Mouse (Mus musculus) MEL (cell line): ENCODE measurements around the gene Plet1. TPM values are rescaled to one million over a fixed set of nuclear protein-coding genes. Genes with fewer than 3 reads are reported as not detected.

Experiments used
- DNase-seq: peaks from one replicate; pipeline ENCODE4 v3.0.0; 2011; ENCODE audit warnings: low read depth, low spot score
- H3K27ac ChIP-seq: 2 replicates; pipeline ENCODE4 v1.5.1; 2012; ENCODE audit warnings: low read depth, mild to moderate bottlenecking, control low read depth, low read length, moderate library complexity; ENCODE audit not compliant: control insufficient read depth
- H3K27me3 ChIP-seq, 2 experiments: fragments of 150-350 bp in 1 of 2; sonication (generic) in 1 of 2; 2 replicates each; pipeline ENCODE4 v1.6.1; 2012; ENCODE audit warnings: low read length in 2 of 2, mild to moderate bottlenecking in 2 of 2, improper control_type of control experiment in 1 of 2, moderate library complexity in 1 of 2; ENCODE audit not compliant: insufficient read depth in 2 of 2, control insufficient read depth in 1 of 2
- H3K36me3 ChIP-seq, 2 experiments: 2 replicates each; pipeline ENCODE4 v1.6.1; 2012 to 2014; ENCODE audit warnings: low read length in 2 of 2, improper control_type of control experiment in 1 of 2, inconsistent platforms in 1 of 2, mild to moderate bottlenecking in 1 of 2; ENCODE audit not compliant: insufficient read depth in 2 of 2, control insufficient read depth in 1 of 2
- H3K4me1 ChIP-seq, 2 experiments: fragments of 150-350 bp in 1 of 2; sonication (generic) in 1 of 2; 2 replicates each; pipeline ENCODE4 v1.6.1; 2012; ENCODE audit warnings: low read length in 2 of 2, improper control_type of control experiment in 1 of 2, mild to moderate bottlenecking in 1 of 2; ENCODE audit not compliant: insufficient read depth in 2 of 2, control insufficient read depth in 1 of 2
- H3K4me3 ChIP-seq, 2 experiments: fragments of 150-350 bp in 1 of 2; sonication (generic) in 1 of 2; 2 replicates each; pipeline ENCODE4 v1.5.1; 2012; ENCODE audit warnings: low read depth in 2 of 2, low read length in 2 of 2, mild to moderate bottlenecking in 2 of 2, moderate library complexity in 2 of 2, control low read depth in 1 of 2, improper control_type of control experiment in 1 of 2; ENCODE audit not compliant: control insufficient read depth in 1 of 2, insufficient read depth in 1 of 2
- H3K79me2 ChIP-seq: 2 replicates; pipeline ENCODE4 v1.6.1; 2012; ENCODE audit warnings: mild to moderate bottlenecking, low read length, moderate library complexity; ENCODE audit not compliant: control insufficient read depth, poor library complexity, insufficient read depth
- H3K9ac ChIP-seq: 2 replicates; pipeline ENCODE4 v1.6.1; 2012; ENCODE audit warnings: low read depth, mild to moderate bottlenecking, control low read depth, low read length, moderate library complexity; ENCODE audit not compliant: control insufficient read depth, poor library complexity, severe bottlenecking
- H3K9me3 ChIP-seq: fragments of 150-350 bp; sonication (generic); replicated peaks from 2 replicates; pipeline ENCODE4 v1.6.1; 2012; ENCODE audit warnings: mild to moderate bottlenecking, low read length, improper control_type of control experiment, moderate library complexity; ENCODE audit not compliant: insufficient read depth
- CHD1 ChIP-seq: IDR thresholded peaks from 2 replicates; pipeline ENCODE4 v1.6.1; 2012; ENCODE audit warnings: low read depth, mild to moderate bottlenecking, inconsistent platforms, low read length, improper control_type of control experiment
- CTCF ChIP-seq, 3 experiments: IDR thresholded peaks in 2 of 3; conservative IDR thresholded peaks in 1 of 3; 2 replicates each; pipeline ENCODE4 v1.5.1; 2011 to 2012; ENCODE audit warnings: low read length in 3 of 3, low read depth in 2 of 3, mild to moderate bottlenecking in 2 of 3, improper control_type of control experiment in 1 of 3, inconsistent platforms in 1 of 3, mixed read lengths in 1 of 3, moderate library complexity in 1 of 3; ENCODE audit not compliant: control insufficient read depth in 1 of 3, insufficient read depth in 1 of 3, poor library complexity in 1 of 3, severe bottlenecking in 1 of 3
- E2F4 ChIP-seq: IDR thresholded peaks from 2 replicates; pipeline ENCODE4 v1.6.1; 2011; ENCODE audit warnings: low read depth, low read length, improper control_type of control experiment, borderline replicate concordance
- EP300 ChIP-seq, 2 experiments: IDR thresholded peaks; 2 replicates each; pipeline ENCODE4 v1.6.1; 2011; ENCODE audit warnings: improper control_type of control experiment in 2 of 2, low read length in 2 of 2, low read depth in 1 of 2, mild to moderate bottlenecking in 1 of 2
- ETS1 ChIP-seq: IDR thresholded peaks from 2 replicates; pipeline ENCODE4 v1.6.1; 2012; ENCODE audit warnings: low read depth, mild to moderate bottlenecking, inconsistent platforms, low read length, improper control_type of control experiment, moderate library complexity
- GABPA ChIP-seq: IDR thresholded peaks from 2 replicates; pipeline ENCODE4 v1.6.1; 2012; ENCODE audit warnings: low read depth, mild to moderate bottlenecking, inconsistent platforms, low read length, improper control_type of control experiment, moderate library complexity
- GATA1 ChIP-seq: IDR thresholded peaks from 2 replicates; pipeline ENCODE4 v1.6.1; 2011; ENCODE audit warnings: low read depth, low read length, improper control_type of control experiment
- HCFC1 ChIP-seq: IDR thresholded peaks from 2 replicates; pipeline ENCODE4 v1.6.1; 2012; ENCODE audit warnings: low read depth, mild to moderate bottlenecking, inconsistent platforms, low read length, improper control_type of control experiment, moderate library complexity
- JUND ChIP-seq: IDR thresholded peaks from 2 replicates; pipeline ENCODE4 v1.6.1; 2011; ENCODE audit warnings: low read depth, mild to moderate bottlenecking, improper control_type of control experiment, low read length
- KAT2A ChIP-seq: conservative IDR thresholded peaks from 2 replicates; pipeline ENCODE4 v1.6.1; 2012; ENCODE audit warnings: low read depth, low read length, improper control_type of control experiment, inconsistent platforms
- MAFK ChIP-seq: IDR thresholded peaks from 2 replicates; pipeline ENCODE4 v1.6.1; 2011; ENCODE audit warnings: low read depth, mild to moderate bottlenecking, low read length, improper control_type of control experiment, borderline replicate concordance
- MAX ChIP-seq: IDR thresholded peaks from 2 replicates; pipeline ENCODE4 v1.6.1; 2011; ENCODE audit warnings: low read length, improper control_type of control experiment
- MXI1 ChIP-seq: IDR thresholded peaks from 2 replicates; pipeline ENCODE4 v1.6.1; 2011; ENCODE audit warnings: mild to moderate bottlenecking, low read depth, low read length, improper control_type of control experiment
- MYB ChIP-seq: IDR thresholded peaks from 2 replicates; pipeline ENCODE4 v1.6.1; 2011; ENCODE audit warnings: mild to moderate bottlenecking, low read depth, low read length, improper control_type of control experiment
- NELFE ChIP-seq: IDR thresholded peaks from 2 replicates; pipeline ENCODE4 v1.6.1; 2011; ENCODE audit warnings: low read depth, low read length, improper control_type of control experiment
- POLR2AphosphoS2 ChIP-seq: IDR thresholded peaks from 2 replicates; pipeline ENCODE4 v1.6.1; 2011; ENCODE audit warnings: low read length, improper control_type of control experiment
- RAD21 ChIP-seq: IDR thresholded peaks from 2 replicates; pipeline ENCODE4 v1.6.1; 2011; ENCODE audit warnings: mild to moderate bottlenecking, low read depth, low read length, improper control_type of control experiment
- SIN3A ChIP-seq: IDR thresholded peaks from 2 replicates; pipeline ENCODE4 v1.6.1; 2012; ENCODE audit warnings: low read length, improper control_type of control experiment, inconsistent platforms
- TBP ChIP-seq: IDR thresholded peaks from 2 replicates; pipeline ENCODE4 v1.8.0; 2011; ENCODE audit warnings: low read depth, low read length, improper control_type of control experiment
- TCF12 ChIP-seq: IDR thresholded peaks from 2 replicates; pipeline ENCODE4 v1.6.1; 2014; ENCODE audit warnings: low read depth, mild to moderate bottlenecking, inconsistent platforms, low read length, improper control_type of control experiment, moderate library complexity
- UBTF ChIP-seq: IDR thresholded peaks from 2 replicates; pipeline ENCODE4 v1.6.1; 2012; ENCODE audit warnings: low read depth, mild to moderate bottlenecking, inconsistent platforms, low read length, improper control_type of control experiment, moderate library complexity, borderline replicate concordance; ENCODE audit not compliant: insufficient read depth
- USF1 ChIP-seq: IDR thresholded peaks from 2 replicates; pipeline ENCODE4 v1.6.1; 2014; ENCODE audit warnings: low read depth, mild to moderate bottlenecking, inconsistent platforms, low read length, improper control_type of control experiment, moderate library complexity
- USF2 ChIP-seq, 2 experiments: IDR thresholded peaks; 2 replicates each; pipeline ENCODE4 v1.6.1; 2011 to 2012; ENCODE audit warnings: improper control_type of control experiment in 2 of 2, low read length in 2 of 2, borderline replicate concordance in 1 of 2, inconsistent platforms in 1 of 2, low read depth in 1 of 2, mild to moderate bottlenecking in 1 of 2; ENCODE audit not compliant: insufficient read depth in 1 of 2
- ZC3H11A ChIP-seq: IDR thresholded peaks from 2 replicates; pipeline ENCODE4 v1.6.1; 2012; ENCODE audit warnings: low read depth, mild to moderate bottlenecking, inconsistent platforms, low read length, improper control_type of control experiment
- ZMIZ1 ChIP-seq: IDR thresholded peaks from 2 replicates; pipeline ENCODE4 v1.6.1; 2012; ENCODE audit warnings: low read depth, mild to moderate bottlenecking, inconsistent platforms, low read length, improper control_type of control experiment, moderate library complexity
- ZNF384 ChIP-seq: IDR thresholded peaks from 2 replicates; pipeline ENCODE4 v1.6.1; 2012; ENCODE audit warnings: low read depth, mild to moderate bottlenecking, inconsistent platforms, low read length, improper control_type of control experiment
- polyA plus RNA-seq, 2 experiments: library from polyadenylated mRNA; stranded (reverse) in 1 of 2; unstranded in 1 of 2; fragments of >175 nt in 1 of 2; fragments of >200 nt in 1 of 2; gene quantifications; 2 replicates each; pipeline versions ENCODE4 v1.2.1 to v1.2.4; 2012; ENCODE audit warnings: low replicate concordance in 2 of 2, low read depth in 1 of 2; ENCODE audit not compliant: insufficient read length in 2 of 2, insufficient read depth in 1 of 2, missing spikeins in 1 of 2
- total RNA-seq: library from RNA; depleted of rRNA; stranded (reverse); fragments of 300-350 nt; gene quantifications from 2 replicates; pipeline ENCODE4 v1.2.3, GENCODE M21; 2012

The Plet1 gene
- total and polyA plus RNA-seq, 3 experiments: 0.12 to 0.81 TPM; not detected in 1

DNA sequence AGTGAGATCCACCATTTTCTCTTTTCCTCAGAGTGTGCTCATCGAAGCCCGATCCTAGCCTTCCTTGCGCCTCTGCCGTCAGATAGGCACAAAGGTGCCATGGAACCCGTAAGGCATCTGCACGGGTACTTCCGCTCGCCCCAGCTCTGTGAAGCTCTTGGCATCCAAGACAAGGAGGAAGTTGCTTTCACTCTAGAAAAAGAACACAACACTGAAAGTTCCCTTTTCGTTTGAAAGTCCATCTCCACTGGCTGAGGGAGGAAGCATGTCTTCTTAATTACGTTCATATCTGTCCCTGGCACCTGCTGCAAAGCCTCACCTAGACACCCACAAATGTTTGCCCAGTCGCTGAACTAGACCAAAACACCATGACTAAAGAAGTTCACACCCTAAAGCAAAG, 39.0 kb downstream of the Plet1 start (continued):
- TF ChIP-seq UBTF (no peak), MAFK (0 out of 2 replicates have a peak, but pooled peaks have one; percentile 12), CTCF (IDR thresholded peaks at IDR 0.05 in 2 of 3, conservative IDR thresholded peaks at IDR 0.05 in 1 of 3; ENCODE audit: control insufficient read depth in 1 of 3, insufficient read depth in 1 of 3, low read depth in 2 of 3, low read length in 3 of 3, poor library complexity in 1 of 3, severe bottlenecking in 1 of 3) (no peak), TBP (peak; percentile 70), USF1 (no peak), NELFE (peak; percentile 56), EP300 (IDR thresholded peaks at IDR 0.05; ENCODE audit: low read depth in 1 of 2, low read length in 2 of 2) (peak; percentile 77 to 79), HCFC1 (no peak), USF2 (IDR thresholded peaks at IDR 0.05; ENCODE audit: borderline replicate concordance in 1 of 2, insufficient read depth in 1 of 2, low read depth in 1 of 2, low read length in 2 of 2) (no peak), JUND (no peak), ZNF384 (no peak), GATA1 (peak; percentile 78), MXI1 (no peak; the same call in 1 of the 2 replicates), ZMIZ1 (no peak), CHD1 (0 out of 2 replicates have a peak, but pooled peaks have one; percentile 57), TCF12 (peak; percentile 69), MAX (peak; percentile 71), E2F4 (no peak)

DNA sequence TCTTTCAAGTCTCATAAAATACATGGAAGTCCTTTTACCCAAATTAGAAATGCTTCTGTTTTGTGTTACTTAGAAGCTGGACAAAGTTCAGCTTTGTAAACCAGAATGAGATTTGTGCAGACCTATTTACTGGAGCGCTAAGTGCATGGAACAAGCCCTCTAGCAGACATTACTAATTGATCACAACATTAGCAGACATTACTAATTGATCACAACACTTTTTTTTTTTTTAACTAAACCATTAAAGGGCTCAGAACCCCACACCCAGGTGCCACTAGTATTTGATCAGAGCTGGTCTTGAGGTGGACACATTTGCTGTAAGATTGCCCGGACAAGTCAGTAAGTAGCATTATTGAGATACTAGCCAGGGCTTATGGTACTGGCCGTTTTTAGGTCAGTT, 39.5 kb downstream of the Plet1 start:
- Histone ChIP-seq H3K27me3 (peaks cover 0 to 1% of the 10 kb centered on the region in 2 experiments; a peak in 1 of 4 replicates), H3K36me3 (peaks cover 0 to 10% of the 10 kb centered on the region in 2 experiments; a peak in 2 of 4 replicates), H3K9me3 (no peaks in the 10 kb centered on the region), H3K27ac (peak overlapping the region; percentile 86), H3K4me3 (peak overlapping the region; percentile 49 to 52), H3K9ac (peak overlapping the region; percentile 48), H3K79me2 (no peaks in the 10 kb centered on the region), H3K4me1 (peaks cover 2 to 15% of the 10 kb centered on the region in 2 experiments; a peak in 3 of 4 replicates)
- no peak for DNase-seq
- TF ChIP-seq RAD21 (no peak), POLR2AphosphoS2 (no peak), GABPA (no peak), SIN3A (peak; percentile 76; the same call in 1 of the 2 replicates), MYB (no peak), ZNF384 (peak; percentile 98), ETS1 (no peak), USF2 (IDR thresholded peaks at IDR 0.05; ENCODE audit: borderline replicate concordance in 1 of 2, insufficient read depth in 1 of 2, low read depth in 1 of 2, low read length in 2 of 2) (no peak), KAT2A (no peak), HCFC1 (peak; percentile 79), MXI1 (peak; percentile 52), ZC3H11A (no peak), TCF12 (no peak)
